Mouse (Mus musculus): Measurements from ENCODE around the gene Bri3.

DNA sequence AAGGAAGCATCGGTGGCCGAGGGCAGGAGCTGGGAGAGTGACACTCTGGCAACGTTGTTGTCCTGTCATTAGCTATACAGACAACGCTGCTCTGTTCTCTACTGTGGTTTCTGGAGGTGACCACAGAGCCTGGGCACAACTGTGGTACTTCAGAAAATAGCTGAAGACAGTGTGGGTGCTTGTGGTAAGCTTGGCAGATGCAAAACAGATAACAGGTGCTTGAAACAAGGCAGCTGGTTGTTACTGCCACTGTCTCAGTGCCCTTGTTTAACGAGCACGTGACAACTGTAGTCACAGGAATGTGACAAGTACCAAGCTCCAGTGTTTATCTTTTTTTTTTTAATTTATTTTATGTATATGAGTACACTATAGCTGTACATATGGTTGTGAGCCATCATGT lies 100.4 kb downstream of the Bri3 start:
- no peak for TF ChIP-seq CTCF (IDR thresholded peaks at IDR 0.05; ENCODE audit: borderline replicate concordance, insufficient read depth, low read length)
- no peak for TF ChIP-seq POLR2A (IDR thresholded peaks at IDR 0.05; ENCODE audit: low read depth, low read length)
